Mouse (Mus musculus) hindbrain, embryonic 13.5 days (tissue): ENCODE measurements around the gene Tmem50a. TPM values are rescaled to one million over a fixed set of nuclear protein-coding genes. Genes with fewer than 3 reads are reported as not detected.
A peak's percentile ranks its signal among the peaks of the same experiment; 100 is the strongest.

Experiments
- ATAC-seq: fragments of 200-750 bp; cut with Nextera tagmentation; 2 replicates; pipeline ENCODE4 v1.8.0; 2017; ENCODE audit warnings: moderate TSS enrichment; ENCODE audit not compliant: low FRiP score
- H3K27ac ChIP-seq: fragments of 300-500 bp; sonication (generic); 2 replicates; pipeline ENCODE4 v1.5.1; 2015; ENCODE audit warnings: inconsistent platforms, mild to moderate bottlenecking, moderate library complexity
- H3K27me3 ChIP-seq: fragments of 300-500 bp; sonication (generic); 2 replicates; pipeline ENCODE4 v1.6.1; 2015; ENCODE audit warnings: mild to moderate bottlenecking, inconsistent platforms
- H3K36me3 ChIP-seq: fragments of 300-500 bp; sonication (generic); 2 replicates; pipeline ENCODE4 v1.6.1; 2015; ENCODE audit warnings: mild to moderate bottlenecking, inconsistent platforms
- H3K4me1 ChIP-seq: fragments of 300-500 bp; sonication (generic); replicated peaks from 2 replicates; pipeline ENCODE4 v1.6.1; 2015; ENCODE audit warnings: inconsistent platforms
- H3K4me2 ChIP-seq: fragments of 300-500 bp; sonication (generic); 2 replicates; pipeline ENCODE4 v1.6.1; 2015; ENCODE audit warnings: inconsistent platforms, mild to moderate bottlenecking, moderate library complexity
- H3K4me3 ChIP-seq: fragments of 300-500 bp; sonication (generic); 2 replicates; pipeline ENCODE4 v1.5.1; 2015; ENCODE audit warnings: mild to moderate bottlenecking, inconsistent platforms
- H3K9ac ChIP-seq: fragments of 300-500 bp; sonication (generic); 2 replicates; pipeline ENCODE4 v1.6.1; 2015; ENCODE audit warnings: mild to moderate bottlenecking, inconsistent platforms
- H3K9me3 ChIP-seq: fragments of 300-500 bp; sonication (generic); 2 replicates; pipeline ENCODE4 v1.6.1; 2016; ENCODE audit warnings: inconsistent platforms
- WGBS: fragments of 180-500 bp; shearing (Covaris S2); methylation state at CpG from one replicate; pipeline ENCODE4 v1.1.7; 2015; 5-methylcytosine and 5-hydroxymethylcytosine counted together
- polyA plus RNA-seq: library from polyadenylated mRNA; unstranded; fragments of >200 nt; fragmentation: Nextera tagmentation; extraction: Ambion mirVana; gene quantifications from 2 replicates; pipeline ENCODE4 v1.2.1, GENCODE M21; 2015

Tmem50a gene
- polyA plus RNA-seq, 1 experiment from 2014 or later, result 211 TPM

- Histone ChIP-seq H3K9ac (no peak overlapping the region), H3K36me3 (no peaks in the 10 kb centered on the region), H3K27me3 (no peaks in the 10 kb centered on the region), H3K9me3 (no peaks in the 10 kb centered on the region), H3K4me3 (no peak overlapping the region), H3K4me2 (no peak overlapping the region), H3K4me1 (peaks cover 7% of the 10 kb centered on the region), H3K27ac (no peak overlapping the region)
- no peak for ATAC-seq
- 78% methylated on average over 4 of the region's 4 CpGs for WGBS
Observed at GRCm38 (mm10) chr4:134884364-134884763, 30.5 kb downstream of the Tmem50a start.

- Histone ChIP-seq H3K9ac (no peak overlapping the region), H3K9me3 (no peaks in the 10 kb centered on the region), H3K36me3 (no peaks in the 10 kb centered on the region), H3K27ac (no peak overlapping the region), H3K4me1 (peaks cover 10% of the 10 kb centered on the region), H3K27me3 (no peaks in the 10 kb centered on the region), H3K4me3 (no peak overlapping the region), H3K4me2 (no peak overlapping the region)
- 90% methylated on average over 10 of the region's 10 CpGs for WGBS
- no peak for ATAC-seq
Observed at GRCm38 (mm10) chr4:134883808-134884207, 31.0 kb downstream of the Tmem50a start.

- peaks cover 10% of the 10 kb centered on the region for H3K4me1 ChIP-seq
- H3K27ac ChIP-seq, result no peak overlapping the region
- 36% methylated on average over 6 of the region's 7 CpGs for WGBS
- no peak overlapping the region for H3K9ac ChIP-seq
- ATAC-seq, result no peak
- H3K9me3 ChIP-seq, result no peaks in the 10 kb centered on the region
- H3K36me3 ChIP-seq, result no peaks in the 10 kb centered on the region
- no peak overlapping the region for H3K4me3 ChIP-seq
- no peak overlapping the region for H3K4me2 ChIP-seq
- H3K27me3 ChIP-seq, result no peaks in the 10 kb centered on the region
Observed at GRCm38 (mm10) chr4:134883266-134883665, 31.6 kb downstream of the Tmem50a start.

GRCm38 (mm10) chr4:134880041-134880440, 34.8 kb downstream of the Tmem50a start:
- Histone ChIP-seq H3K27me3 (no peaks in the 10 kb centered on the region), H3K4me2 (peak overlapping the region; percentile 59), H3K9me3 (no peaks in the 10 kb centered on the region), H3K4me1 (peaks cover 10% of the 10 kb centered on the region), H3K9ac (peak overlapping the region; percentile 49), H3K27ac (no peak overlapping the region), H3K4me3 (peak overlapping the region; percentile 30), H3K36me3 (no peaks in the 10 kb centered on the region)
- 38% methylated on average over 6 of the region's 6 CpGs for WGBS
- ATAC-seq, result no peak

GRCm38 (mm10) chr4:134879410-134879981, 35.3 kb downstream of the Tmem50a start:
- no peak for ATAC-seq
- H3K4me3 ChIP-seq, result peak overlapping the region; percentile 30
- 3% methylated on average over 17 of the region's 17 CpGs for whole genome bisulfite sequencing
- H3K4me2 ChIP-seq, result peak overlapping the region; percentile 59
- no peaks in the 10 kb centered on the region for H3K36me3 ChIP-seq
- H3K4me1 ChIP-seq, result peaks cover 10% of the 10 kb centered on the region
- peak overlapping the region; percentile 49 for H3K9ac ChIP-seq
- H3K27me3 ChIP-seq, result no peaks in the 10 kb centered on the region
- H3K27ac ChIP-seq, result no peak overlapping the region
- no peaks in the 10 kb centered on the region for H3K9me3 ChIP-seq

- no peak overlapping the region for H3K27ac ChIP-seq
- ATAC-seq, result no peak
- peaks cover 5% of the 10 kb centered on the region; the same call in 1 of the 2 replicates for H3K27me3 ChIP-seq
- no peaks in the 10 kb centered on the region for H3K36me3 ChIP-seq
- no peak overlapping the region for H3K4me3 ChIP-seq
- H3K4me1 ChIP-seq, result peaks cover 10% of the 10 kb centered on the region
- no peak overlapping the region for H3K4me2 ChIP-seq
- H3K9me3 ChIP-seq, result no peaks in the 10 kb centered on the region
- WGBS, result 81% methylated on average over 9 of the region's 9 CpGs
- no peak overlapping the region for H3K9ac ChIP-seq
Observed at GRCm38 (mm10) chr4:134876171-134876570, 38.7 kb downstream of the Tmem50a start.

- no peak overlapping the region for H3K9ac ChIP-seq
- no peak overlapping the region for H3K27ac ChIP-seq
- H3K36me3 ChIP-seq, result no peaks in the 10 kb centered on the region
- no peak overlapping the region for H3K4me3 ChIP-seq
- no peaks in the 10 kb centered on the region for H3K9me3 ChIP-seq
- no peak overlapping the region for H3K4me2 ChIP-seq
- peaks cover 14% of the 10 kb centered on the region; the same call in 1 of the 2 replicates for H3K4me1 ChIP-seq
- H3K27me3 ChIP-seq, result peaks cover 39% of the 10 kb centered on the region
- WGBS, result 57% methylated on average over 2 of the region's 2 CpGs
- no peak for ATAC-seq
Observed at GRCm38 (mm10) chr4:134871950-134872349, 42.9 kb downstream of the Tmem50a start.

- Histone ChIP-seq H3K4me3 (no peak overlapping the region), H3K9ac (no peak overlapping the region), H3K27ac (no peak overlapping the region), H3K27me3 (peaks cover 39% of the 10 kb centered on the region), H3K36me3 (no peaks in the 10 kb centered on the region), H3K4me2 (no peak overlapping the region), H3K9me3 (no peaks in the 10 kb centered on the region), H3K4me1 (peaks cover 14% of the 10 kb centered on the region; the same call in 1 of the 2 replicates)
- 45% methylated on average over 4 of the region's 4 CpGs for WGBS
- no peak for ATAC-seq
Observed at GRCm38 (mm10) chr4:134871477-134871876, 43.3 kb downstream of the Tmem50a start.

GRCm38 (mm10) chr4:134869815-134870375, 44.9 kb downstream of the Tmem50a start:
- Histone ChIP-seq H3K9me3 (no peaks in the 10 kb centered on the region), H3K4me1 (peaks cover 14% of the 10 kb centered on the region; the same call in 1 of the 2 replicates), H3K27ac (no peak overlapping the region), H3K36me3 (no peaks in the 10 kb centered on the region), H3K9ac (no peak overlapping the region), H3K4me3 (no peak overlapping the region), H3K27me3 (peaks cover 39% of the 10 kb centered on the region), H3K4me2 (no peak overlapping the region)
- 52% methylated on average over 7 of the region's 7 CpGs for WGBS
- no peak for ATAC-seq

- Histone ChIP-seq H3K4me3 (no peak overlapping the region), H3K9ac (no peak overlapping the region), H3K9me3 (no peaks in the 10 kb centered on the region), H3K4me2 (no peak overlapping the region), H3K4me1 (peaks cover 14% of the 10 kb centered on the region; the same call in 1 of the 2 replicates), H3K36me3 (no peaks in the 10 kb centered on the region), H3K27me3 (peaks cover 39% of the 10 kb centered on the region), H3K27ac (no peak overlapping the region)
- 17% methylated on average over 16 of the region's 16 CpGs for WGBS
- ATAC-seq, result no peak
Observed at GRCm38 (mm10) chr4:134869068-134869730, 45.6 kb downstream of the Tmem50a start.

GRCm38 (mm10) chr4:134868490-134868889, 46.3 kb downstream of the Tmem50a start:
- peaks cover 14% of the 10 kb centered on the region; the same call in 1 of the 2 replicates for H3K4me1 ChIP-seq
- WGBS, result 33% methylated on average over 9 of the region's 9 CpGs
- H3K27me3 ChIP-seq, result peaks cover 39% of the 10 kb centered on the region
- no peaks in the 10 kb centered on the region for H3K9me3 ChIP-seq
- H3K4me2 ChIP-seq, result no peak overlapping the region
- H3K9ac ChIP-seq, result no peak overlapping the region
- no peak overlapping the region for H3K4me3 ChIP-seq
- H3K27ac ChIP-seq, result no peak overlapping the region
- H3K36me3 ChIP-seq, result no peaks in the 10 kb centered on the region
- ATAC-seq, result no peak

GRCm38 (mm10) chr4:134868065-134868464, 46.8 kb downstream of the Tmem50a start:
- peaks cover 14% of the 10 kb centered on the region; the same call in 1 of the 2 replicates for H3K4me1 ChIP-seq
- ATAC-seq, result no peak
- peaks cover 39% of the 10 kb centered on the region for H3K27me3 ChIP-seq
- H3K9ac ChIP-seq, result no peak overlapping the region
- no peak overlapping the region for H3K4me2 ChIP-seq
- WGBS, result 89% methylated on average over 10 of the region's 10 CpGs
- H3K9me3 ChIP-seq, result no peaks in the 10 kb centered on the region
- H3K4me3 ChIP-seq, result no peak overlapping the region
- no peak overlapping the region for H3K27ac ChIP-seq
- no peaks in the 10 kb centered on the region for H3K36me3 ChIP-seq
